Mouse (Mus musculus) forelimb bud, embryonic 11.5 days (tissue): Measurements from ENCODE around the gene Fam117a.

ENCODE experiments used
- DNase-seq: peaks from one replicate; pipeline ENCODE4 v3.0.0-alpha.2; 2012; ENCODE audit warnings: low read depth, low spot score

Fam117a gene

DNA sequence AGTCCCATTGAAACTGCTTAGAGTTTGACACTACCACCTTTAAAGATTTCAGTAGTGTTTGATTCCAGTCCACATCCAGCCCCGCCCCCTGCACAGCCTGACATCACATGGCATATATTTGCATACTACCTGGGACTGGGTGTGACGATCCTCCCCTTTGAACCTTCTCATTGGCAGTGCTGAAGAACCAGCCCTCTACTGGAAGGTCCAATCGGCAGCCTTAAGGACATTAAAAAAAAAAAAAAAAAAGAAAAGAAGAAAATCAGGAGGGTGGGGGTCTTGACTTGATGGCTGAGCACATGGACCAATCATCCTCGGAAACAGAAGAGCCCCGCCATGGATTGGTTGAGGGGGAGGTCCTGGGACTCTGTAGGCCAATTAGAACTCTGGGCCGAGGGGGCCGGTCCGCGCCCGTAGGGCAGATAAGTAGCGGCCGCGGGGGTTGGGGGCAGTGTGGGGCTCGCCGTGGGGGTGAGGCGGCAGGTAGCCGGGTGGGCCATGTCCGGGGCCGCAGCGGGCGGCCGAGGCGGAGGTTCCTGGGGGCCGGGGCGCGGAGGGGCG is at the start of gene Fam117a:
TSS of gene Fam117a (plus strand) at position 451 of the 561 bp plus-strand sequence.
- peak; percentile 92 for DNase-seq

DNA sequence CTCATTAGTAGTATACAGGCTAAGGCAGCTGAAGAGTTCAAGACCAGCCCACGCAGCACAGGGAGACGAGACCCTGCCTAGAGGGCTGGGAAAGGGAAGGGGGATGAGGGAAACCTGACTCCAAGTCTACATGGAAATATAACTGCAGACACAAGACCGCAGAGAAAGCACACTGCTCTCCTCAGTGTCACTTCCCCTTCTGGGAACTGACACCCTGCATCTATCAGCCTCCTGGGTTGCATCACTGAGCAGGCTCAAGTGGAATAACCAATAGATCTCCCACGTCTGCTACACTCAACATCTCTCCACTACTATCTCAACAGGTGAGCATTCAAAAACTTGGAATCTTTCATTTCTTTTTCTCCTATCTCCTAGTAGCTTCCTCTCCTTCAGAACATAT is 44.8 kb upstream of the Fam117a start:
- no peak for DNase-seq

DNA sequence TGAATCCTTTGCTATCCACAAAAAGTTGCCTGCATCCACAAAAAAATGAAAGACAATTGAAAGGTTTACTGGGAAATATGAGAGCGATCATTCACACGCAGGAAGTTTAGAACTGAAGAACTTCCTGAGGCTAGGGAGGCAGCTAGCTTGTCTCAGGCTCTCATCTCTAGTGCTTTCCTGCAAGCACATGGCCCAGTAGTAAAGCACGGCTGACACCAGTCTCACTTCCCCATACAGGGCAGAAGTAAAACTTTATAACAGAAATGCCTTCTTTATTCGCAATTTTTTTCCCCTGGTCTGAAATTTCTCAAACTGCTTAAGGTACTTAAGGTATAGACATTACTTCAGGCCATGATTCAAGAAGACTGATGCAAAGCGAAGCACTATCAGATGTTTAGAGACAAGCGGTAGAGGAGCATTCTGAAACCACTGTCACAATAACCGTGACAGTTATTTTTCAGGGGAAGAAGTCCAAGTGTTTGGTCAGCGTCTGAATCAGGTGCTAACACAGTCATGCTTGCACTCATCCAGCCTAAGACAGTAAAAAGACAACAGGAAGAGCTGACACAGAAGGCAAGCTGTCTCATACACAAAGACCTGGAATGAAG is 43.7 kb upstream of the Fam117a start:
- no peak for DNase-seq

DNA sequence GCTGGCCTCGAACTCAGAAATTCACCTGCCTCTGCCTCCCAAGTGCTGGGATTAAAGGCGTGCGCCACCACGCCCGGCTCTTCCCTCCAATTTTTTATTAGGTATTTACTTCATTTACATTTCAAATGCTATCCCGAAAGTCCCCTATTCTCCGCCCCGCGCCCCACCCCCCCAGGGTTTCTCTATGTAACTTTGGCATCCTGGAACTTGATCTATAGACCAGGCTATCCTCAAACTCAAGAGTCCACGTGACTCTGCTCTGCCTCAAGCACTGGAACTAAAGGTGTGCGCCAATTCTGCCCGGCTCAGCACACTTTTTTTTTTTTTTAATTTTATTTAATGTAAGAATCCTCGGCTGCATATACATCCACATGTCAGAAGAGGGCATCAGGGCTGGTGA is 41.1 kb upstream of the Fam117a start:
- no peak for DNase-seq

DNA sequence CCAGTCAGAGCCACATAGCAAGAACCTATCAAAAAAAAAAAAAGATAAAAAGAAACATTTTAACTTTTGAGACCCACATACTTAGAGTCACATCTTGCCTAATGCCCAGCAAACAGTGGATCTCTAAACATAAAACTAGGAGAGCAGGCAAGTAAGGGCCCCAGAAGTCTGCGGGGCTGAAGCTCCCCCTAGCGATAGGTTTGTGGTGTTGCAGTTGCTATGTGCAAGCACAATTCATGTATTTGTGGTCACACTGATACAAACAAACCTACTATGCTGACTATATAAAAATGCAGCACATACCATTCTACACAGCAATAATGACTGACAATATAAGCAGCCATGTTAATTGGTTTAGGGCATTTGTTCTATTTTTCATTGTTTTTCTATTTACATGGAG is 38.7 kb upstream of the Fam117a start:
- no peak for DNase-seq

DNA sequence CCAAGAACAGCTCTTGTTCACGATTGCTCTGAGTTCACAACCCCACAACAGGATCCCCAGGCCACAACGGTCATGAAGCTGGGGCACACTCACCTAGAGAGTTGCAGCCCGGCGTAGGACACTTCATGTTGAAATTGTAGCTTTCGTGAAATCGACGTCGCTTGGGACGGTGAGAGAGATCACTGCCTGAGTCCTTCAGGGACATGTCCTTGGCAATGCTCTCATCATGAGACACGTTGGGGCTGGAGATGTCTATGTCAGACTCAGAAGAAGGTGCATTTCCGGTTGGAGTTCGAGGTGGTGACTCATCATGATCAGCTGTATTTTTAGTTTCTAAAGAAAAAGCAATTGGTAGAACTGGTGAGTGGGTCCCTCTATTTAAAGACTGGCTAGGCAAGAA is 36.9 kb upstream of the Fam117a start:
- DNase-seq = no peak

DNA sequence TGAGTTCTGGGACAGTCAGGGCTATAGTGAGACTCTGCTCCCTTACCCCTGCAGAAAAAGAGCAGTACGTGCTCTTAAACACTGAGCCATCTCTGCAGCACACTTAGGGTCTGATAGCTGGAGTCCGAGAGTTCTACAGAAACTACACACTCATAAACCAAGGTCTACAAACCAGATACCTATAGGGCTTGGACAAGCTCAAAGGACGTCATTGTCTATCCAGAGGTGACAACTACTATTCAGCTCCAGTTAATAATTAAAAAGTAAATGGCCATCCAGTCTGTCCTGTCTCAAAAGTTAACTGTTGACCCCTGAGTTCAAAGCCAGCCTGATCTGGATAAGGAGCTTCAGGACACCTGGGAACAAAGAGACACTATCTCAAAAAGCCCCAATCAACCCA is 35.0 kb upstream of the Fam117a start:
- no peak for DNase-seq

DNA sequence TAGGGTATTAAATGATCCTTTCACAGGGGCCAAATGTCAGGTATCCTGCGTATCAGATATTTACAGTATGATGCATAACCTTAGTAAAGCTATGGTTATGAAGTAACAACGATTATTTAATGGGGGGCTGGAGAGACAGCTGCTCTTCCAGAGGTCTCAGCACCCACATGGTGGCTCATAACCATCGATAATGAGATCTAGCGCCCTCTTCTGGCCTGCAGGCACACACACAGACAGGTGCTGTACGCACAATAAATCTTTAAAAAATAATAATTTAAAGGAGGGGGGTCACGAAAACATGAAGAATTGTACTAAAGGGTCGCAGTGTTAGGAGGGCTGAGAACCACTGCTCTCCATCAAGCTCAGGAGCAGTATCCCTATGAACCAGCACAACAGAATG is 31.2 kb upstream of the Fam117a start:
- DNase-seq = no peak

DNA sequence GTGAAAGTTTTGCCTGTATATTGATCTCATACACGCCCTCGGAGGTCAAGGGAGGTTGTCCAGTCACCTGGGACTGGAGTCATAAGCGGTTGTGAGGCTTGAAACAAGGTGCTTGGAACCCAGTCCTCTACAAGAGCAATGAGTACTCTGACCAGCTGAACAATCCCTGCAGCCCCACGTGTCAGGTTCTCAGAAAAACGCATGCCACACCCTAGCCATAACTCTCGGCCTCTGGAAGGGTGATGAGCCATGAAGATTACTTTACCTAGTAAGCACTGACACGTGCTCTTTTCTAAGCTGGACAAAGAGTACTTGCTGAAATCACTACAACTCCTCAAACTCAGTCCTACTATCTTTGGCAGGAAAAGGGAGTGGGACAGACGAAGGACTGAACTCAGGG is 29.3 kb upstream of the Fam117a start:
- DNase-seq = no peak

DNA sequence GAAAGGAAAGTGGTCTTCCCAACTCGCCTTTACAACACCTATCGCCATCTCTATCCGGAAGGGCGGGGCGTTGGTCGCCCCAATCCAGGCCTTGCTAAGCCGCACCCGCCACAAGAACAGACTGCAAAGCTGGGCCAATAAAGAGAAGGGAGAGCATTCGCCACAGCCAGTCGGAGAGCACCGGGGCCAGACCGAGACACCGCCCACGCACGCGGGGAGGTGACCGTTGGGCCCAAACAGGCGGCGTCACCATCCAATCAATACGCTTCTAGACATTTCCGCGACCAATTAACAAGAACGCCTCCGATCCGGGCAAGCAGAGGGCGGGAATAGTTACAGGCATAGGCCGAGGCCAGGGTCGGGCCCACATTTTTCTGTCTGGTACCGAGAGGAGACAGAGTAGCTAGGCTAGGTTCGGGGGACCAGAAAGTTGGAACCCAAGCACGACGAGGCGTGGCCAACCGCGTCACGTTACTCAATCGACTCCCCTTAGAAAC is 27.3 kb upstream of the Fam117a start:
- DNase-seq = peak; percentile 96

DNA sequence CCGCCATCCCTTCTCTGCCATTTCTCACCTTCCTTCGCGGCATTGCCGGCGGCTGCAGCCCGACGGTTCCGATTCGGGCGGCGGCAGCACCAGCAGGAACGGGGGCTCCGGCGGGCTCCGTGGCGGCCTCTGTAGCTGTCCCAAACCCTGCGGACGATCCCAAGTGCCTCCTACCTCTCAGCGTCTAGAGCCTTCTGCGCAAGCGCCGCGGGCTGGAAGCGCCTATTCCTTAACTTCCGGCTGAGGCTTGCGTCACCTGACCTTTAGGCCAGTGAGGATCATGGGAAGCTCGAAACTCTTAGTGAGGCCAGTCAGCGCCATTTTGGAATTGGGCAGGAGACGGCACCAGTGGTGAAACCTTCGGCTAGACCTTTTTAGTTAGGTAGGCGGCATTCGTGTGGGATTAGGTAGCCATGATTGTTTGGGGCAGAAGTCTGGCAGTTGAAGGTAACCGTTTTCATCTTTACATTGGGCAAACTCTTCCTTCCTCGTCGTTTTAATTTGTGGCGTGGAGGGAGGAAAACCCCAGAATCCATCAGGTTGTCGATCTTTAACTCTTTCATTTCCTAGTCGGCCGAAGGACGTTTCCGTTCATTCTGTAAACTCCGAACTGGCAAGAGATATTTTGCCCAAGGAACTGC is 26.7 kb upstream of the Fam117a start, which contains the start of gene Kat7:
TSS of gene Kat7 (minus strand) at position 240 of the 641 bp plus-strand sequence.
- peak; percentile 99 for DNase-seq

DNA sequence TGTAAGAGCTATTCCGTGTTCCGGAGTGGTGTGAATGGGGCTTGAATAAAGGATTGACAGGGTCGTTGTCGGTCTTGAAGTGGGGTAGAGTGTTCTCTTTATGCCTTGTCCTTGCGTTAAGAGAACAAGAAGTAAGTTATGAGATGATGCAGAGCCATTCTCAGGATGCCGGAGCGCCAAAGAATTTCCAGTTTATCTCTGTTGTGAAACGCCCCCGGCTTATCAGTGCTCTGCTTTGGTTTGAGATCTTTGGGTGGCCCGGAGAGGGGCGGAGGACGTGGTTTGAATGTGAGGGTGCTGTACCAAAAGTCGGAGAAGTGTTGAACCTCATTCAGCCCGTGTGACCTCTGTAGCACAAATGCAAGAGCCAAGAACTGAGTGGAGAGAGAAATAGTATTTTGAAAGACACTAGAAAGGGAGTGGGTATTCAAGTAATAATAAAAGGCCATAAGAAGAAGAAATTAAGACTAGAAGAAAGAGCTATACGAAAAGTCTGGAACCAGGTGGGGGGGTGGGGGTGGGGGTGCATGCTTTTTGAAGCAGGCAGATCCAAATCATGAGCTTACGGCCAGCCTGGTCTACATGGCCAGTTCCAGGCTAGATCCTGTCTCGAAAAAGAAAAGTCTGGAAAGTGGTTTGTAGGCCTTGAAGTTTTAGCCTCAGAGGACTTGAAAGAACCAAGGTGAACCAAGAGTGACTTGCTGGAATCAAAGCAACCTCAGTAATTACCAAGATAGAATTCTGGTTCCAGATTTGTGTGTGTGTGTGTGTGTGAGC is 26.0 kb upstream of the Fam117a start:
- no peak for DNase-seq

DNA sequence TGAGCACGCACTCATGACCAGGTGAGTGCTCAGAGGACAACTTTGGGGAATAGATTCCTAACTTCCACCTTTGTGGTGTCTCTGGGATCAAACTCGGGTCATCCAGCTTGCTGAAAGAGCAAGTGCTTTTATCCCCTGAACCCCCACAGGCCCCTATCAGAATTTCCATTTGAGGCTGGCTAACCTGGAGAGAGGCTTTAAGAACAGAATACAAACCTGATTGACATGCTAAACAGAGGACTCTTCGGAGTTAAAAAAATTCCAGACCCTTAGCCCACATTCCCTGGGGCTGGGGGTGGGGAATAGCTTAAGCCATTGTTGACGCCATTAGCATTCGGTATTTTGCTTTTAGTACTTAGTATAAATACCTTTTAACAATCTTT is 25.4 kb upstream of the Fam117a start:
- no peak for DNase-seq

DNA sequence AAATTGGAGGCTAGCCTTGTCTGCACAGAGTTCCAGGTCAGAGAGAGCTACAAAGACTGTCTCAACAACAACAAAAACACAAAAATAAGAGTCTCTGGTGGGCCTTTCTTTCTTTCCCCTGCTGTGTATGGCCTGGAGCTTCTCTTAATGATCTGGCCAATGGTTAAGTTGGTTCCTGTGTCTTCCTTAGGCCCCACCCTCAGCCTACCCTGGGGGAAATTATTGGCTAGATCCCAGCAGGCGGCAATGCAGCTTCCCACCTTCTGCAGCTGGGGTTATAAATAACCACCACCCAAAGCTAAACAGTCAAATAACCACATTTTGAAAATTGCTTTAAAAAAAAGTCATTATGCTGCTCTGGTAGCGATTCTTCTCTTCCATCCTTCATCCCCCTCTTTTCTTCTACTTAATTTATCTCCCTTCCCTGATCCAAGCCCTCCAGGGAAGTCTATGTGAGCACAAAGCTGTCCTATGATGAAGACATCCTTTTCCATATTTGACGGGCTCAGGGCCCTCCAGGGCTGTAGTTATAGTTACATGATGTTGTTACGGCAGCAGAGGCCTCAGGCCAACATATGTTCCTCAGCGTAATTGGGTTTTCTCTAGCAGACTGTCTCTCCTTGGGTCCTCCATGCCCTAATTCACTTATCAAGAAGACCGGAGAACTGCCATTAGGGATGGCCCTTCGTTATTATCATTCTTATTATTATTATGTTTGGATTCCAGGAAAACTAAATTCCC is 21.4 kb upstream of the Fam117a start:
- no peak for DNase-seq

DNA sequence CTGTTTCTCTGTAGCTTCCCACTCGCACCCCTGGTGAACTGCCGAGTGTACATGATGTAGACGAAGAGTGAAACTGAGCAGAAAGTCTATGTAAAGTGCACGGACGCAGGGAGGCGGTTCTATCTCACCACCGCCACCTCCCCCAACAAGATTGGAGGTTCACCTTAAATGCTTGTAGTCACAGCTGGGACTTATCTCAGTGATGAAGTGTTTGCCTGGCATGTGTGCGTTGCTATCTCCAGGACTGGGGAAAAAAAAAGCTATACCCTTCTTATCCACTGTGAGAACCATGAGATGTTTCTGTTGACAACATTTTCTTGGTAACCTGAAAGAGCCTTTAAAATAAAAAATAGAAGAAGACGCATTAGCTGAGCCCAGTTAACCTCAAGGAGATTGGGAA is 18.7 kb upstream of the Fam117a start:
- no peak for DNase-seq

DNA sequence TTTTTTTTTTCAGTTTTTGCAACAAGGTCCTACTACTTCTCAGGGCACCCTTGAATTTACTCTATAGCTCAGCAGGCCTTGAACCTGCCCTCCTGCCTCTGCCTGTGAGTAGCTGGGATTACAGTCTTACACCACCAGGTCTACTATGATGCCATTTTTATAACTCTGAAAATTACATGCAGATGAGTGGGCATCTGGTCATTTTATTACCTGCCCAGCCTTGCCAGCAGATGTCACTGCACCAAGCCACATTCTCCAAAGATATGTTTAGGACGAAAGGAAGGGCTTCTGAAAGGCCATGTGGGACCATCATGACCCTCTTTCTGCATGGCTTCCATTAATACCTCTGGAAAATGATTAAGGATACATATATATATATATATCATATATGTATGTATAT is 17.3 kb upstream of the Fam117a start:
- DNase-seq = no peak

DNA sequence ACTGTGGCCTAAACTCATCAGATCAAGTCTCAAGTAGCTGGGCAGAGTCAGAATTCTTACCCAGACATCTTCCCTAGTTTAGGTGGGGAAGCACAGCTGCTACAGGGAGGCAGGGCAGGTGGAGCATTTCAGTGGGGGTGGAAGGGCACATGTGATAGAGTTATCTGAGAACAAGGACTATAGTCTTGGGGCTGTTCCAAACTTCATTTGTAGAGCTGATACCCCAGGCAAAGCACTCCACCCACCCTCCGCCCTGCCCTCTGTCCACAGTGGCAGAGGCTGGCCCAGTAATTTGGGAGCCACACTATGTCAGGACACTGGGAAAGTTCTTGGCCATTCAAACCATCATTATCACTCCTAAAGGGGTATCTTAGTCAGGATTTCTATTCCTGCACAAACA is 16.8 kb upstream of the Fam117a start:
- no peak for DNase-seq

DNA sequence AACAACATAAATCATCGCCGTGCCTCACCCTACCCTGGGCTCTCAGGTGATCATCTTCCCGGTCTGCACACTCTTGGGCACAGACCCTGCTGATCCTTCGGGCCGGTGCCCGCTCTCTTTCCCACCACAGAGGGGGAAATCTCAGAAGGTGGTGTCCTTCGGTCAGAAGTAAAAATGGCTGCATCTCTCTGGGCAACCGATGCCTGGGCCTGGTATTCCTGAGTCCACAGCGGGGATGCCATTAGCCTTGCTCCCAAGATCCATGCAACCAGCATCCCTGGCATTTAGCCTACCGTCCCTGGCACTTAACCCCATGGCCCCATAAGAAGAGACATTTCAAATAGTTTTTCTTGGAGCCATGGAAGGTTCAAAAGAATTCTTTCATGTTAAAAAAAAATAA is 12.6 kb upstream of the Fam117a start:
- DNase-seq = no peak

DNA sequence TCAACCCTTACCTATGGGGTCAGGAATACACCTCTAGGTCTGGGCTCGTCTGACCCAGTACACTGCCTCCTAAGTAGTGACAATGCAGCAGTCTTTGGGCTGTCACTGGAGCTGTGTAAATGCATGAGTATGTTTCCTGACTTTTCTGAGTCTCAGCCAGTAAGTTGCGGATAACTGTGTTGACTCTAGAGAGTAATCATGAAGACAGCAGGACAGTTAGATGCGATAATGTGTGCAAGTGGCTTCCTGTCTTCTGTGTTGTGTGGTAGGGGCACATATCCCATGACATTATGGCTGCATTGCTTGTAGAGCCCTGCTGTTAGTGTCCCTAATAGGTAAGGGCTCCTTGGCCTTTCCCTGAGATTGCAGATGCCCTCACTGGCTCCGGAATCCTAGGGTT is 11.0 kb upstream of the Fam117a start:
- DNase-seq = no peak

DNA sequence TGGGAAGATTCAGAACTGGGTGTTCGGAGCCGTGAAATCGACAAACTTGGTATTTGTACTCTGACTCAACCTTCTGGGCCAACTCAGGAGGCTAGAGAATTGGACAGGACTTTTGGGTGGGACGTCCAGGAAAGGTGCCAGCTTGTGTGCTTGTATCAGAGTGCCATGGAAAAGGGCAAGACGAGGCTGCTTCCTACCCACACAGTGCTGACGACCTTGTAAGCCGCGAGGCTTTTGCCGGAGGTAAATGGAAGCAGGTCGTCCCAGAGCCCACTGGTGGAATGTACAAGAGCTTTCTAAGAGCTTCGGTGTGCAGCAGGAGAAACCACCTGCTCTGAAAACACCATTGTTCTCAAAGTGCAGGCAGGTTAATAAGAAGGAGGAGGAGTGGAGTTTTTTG is 10.6 kb upstream of the Fam117a start:
- no peak for DNase-seq

DNA sequence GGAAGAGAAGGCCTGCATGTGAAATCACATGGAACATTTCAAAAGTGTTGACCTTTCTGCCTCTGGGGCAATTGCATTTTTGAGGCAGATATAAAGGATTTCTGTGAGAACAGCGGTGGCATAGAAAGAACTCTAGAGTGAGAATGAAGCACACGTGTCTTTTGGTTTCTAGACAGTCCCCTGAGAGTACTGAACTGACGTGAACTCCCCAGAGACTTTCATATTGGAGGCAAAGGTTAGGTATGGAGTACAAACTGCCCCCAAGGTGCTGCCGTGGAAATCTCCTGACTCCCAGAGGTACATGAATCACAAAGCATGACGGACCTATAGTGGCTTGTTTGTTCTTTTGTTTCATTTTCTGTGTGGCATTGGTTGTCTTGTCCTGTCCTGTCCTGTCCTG is 8.2 kb upstream of the Fam117a start:
- no peak for DNase-seq

DNA sequence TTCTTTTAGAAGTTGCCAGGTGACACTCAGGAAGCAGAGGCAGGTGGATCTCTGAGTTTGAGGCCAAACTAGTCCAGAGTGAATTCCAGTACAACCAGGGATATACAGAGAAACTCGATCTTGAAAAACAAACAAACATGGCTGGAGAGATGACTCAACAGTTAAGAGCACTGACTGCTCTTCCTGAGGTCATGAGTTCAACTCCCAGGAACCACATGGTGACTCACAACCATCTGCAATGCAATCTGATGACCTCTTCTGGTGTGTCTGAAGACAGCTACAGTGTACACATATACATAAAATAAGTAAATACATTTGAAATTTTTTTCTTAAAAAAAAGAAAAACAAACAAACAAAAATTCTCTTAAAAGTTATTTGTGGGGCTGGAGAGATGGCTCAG is 6.2 kb upstream of the Fam117a start:
- DNase-seq = no peak
